Mouse (Mus musculus): ENCODE measurements around the gene Adam23. TPM values are rescaled to one million over a fixed set of nuclear protein-coding genes. Genes with fewer than 3 reads are reported as not detected.

The Adam23 gene
- 12.5 TPM for polyA plus RNA-seq (2014; fragmentation: Illumina TruSeq; extraction: RNeasy Lipid Tissue Mini Kit (QIAGEN cat#74804); ENCODE audit: low read depth, low replicate concordance)

DNA sequence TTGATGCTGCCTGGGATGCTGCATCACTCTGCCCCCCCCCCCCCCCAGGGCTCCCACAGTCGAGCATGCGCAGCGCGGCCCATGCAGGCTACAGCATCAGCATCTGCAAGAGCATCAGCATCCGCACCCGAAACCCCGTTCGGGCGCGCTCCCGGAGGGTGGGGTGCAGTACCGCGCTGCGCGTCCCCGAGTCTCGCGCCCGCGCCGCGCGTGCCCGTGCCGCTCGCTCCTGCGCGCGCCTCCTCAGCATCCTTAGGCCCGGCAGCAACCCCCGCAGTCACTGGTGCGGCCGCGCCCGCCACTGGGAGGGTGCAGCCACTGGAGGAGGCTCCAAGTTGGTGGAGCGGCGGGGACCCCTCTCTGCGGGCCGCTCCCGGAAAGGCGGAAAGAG is at the start of gene Adam23:
Gene Adam23 (plus strand): TSS at position 236 of the 391 bp plus-strand sequence.

GRCm38 (mm10) chr1:63615668-63616067 is 170.0 kb downstream of the Adam23 start, which contains the start of gene Gm39653:
Gm39653 (plus strand) TSS chr1:63615968.

Other genes starting within 250 kb of the Adam23 start
- 0.46 TPM for gene Gpr1, start 231.3 kb upstream of the Adam23 start, polyA plus RNA-seq (2014; fragmentation: Illumina TruSeq; extraction: RNeasy Lipid Tissue Mini Kit (QIAGEN cat#74804); ENCODE audit: low read depth, low replicate concordance)
- gene Zdbf2, start 172.6 kb upstream of the Adam23 start, polyA plus RNA-seq (2014; fragmentation: Illumina TruSeq; extraction: RNeasy Lipid Tissue Mini Kit (QIAGEN cat#74804); ENCODE audit: low read depth, low replicate concordance), result 0.72 TPM
- not detected for gene Gm39653, start 170.1 kb downstream of the Adam23 start, polyA plus RNA-seq (2014; fragmentation: Illumina TruSeq; extraction: RNeasy Lipid Tissue Mini Kit (QIAGEN cat#74804); ENCODE audit: low read depth, low replicate concordance)
- not detected for gene Dytn, start 241.0 kb downstream of the Adam23 start, polyA plus RNA-seq (2014; fragmentation: Illumina TruSeq; extraction: RNeasy Lipid Tissue Mini Kit (QIAGEN cat#74804); ENCODE audit: low read depth, low replicate concordance)

All from adipose tissue, adult 10 weeks (tissue).